15 mouse cellular contexts compared by ENCODE assay signal in genomic region chr13:99188625-99189024, GRCm38 (mm10). TPM values are rescaled to one million over a fixed set of nuclear protein-coding genes. Genes with fewer than 3 reads are reported as not detected.
DNase-seq lines count a peak whose midpoint lies in the region; ATAC-seq and TF ChIP-seq lines count a peak whose summit lies in the region.
"Had no signal": no experiment of that assay in that cellular context is flagged by ENCODE, and none has a peak within 500 bp of the region (broad histone marks: within the 10 kb centered on the region; RNA-seq: fewer than 3 reads in every experiment).

No protein-coding gene starts in this region.

- H3K4me3 ChIP-seq in layer of hippocampus, adult 2 months = peak overlapping the region; percentile 30; the same call in 1 of the 2 replicates
- H3K4me3 ChIP-seq: embryonic facial prominence, embryonic 12.5 days; liver, embryonic 15.5 days; stomach, embryonic 15.5 days had no signal

- H3K27ac ChIP-seq in layer of hippocampus, adult 2 months = peak overlapping the region; percentile 85
- H3K27ac ChIP-seq: embryonic facial prominence, embryonic 12.5 days; liver, embryonic 15.5 days; stomach, embryonic 15.5 days had no signal

- peak; percentile 55 for DNase-seq in adrenal gland, adult 2 months
- DNase-seq in adrenal gland, postnatal 10 days = no peak
- no peak for DNase-seq in frontal cortex, postnatal 25 days (ENCODE audit: low spot score in 2 of 2)
- peak in 1 of 2 experiments; percentile 26 for DNase-seq in layer of hippocampus, adult 2 months (ENCODE audit: low spot score in 2 of 2)
- no peak for DNase-seq in layer of hippocampus, postnatal 36 days
- DNase-seq in 3T3-L1 (ENCODE audit: low read depth, low spot score) = peak; percentile 25
- DNase-seq: heart, postnatal 14 days; lung, postnatal 4 days; thymus, postnatal 25 days had no signal

- no peak for TF ChIP-seq CTCF in layer of hippocampus, adult 2 months (conservative IDR thresholded peaks at IDR 0.05)

- peak; percentile 69 for ATAC-seq in frontal cortex, adult (ENCODE audit: low TSS enrichment)
- ATAC-seq in CD4-positive, CD25-positive, alpha-beta regulatory T cell, adult 4 months = no peak
- ATAC-seq: intestine, embryonic 16.5 days had no signal

RNA-seq across cellular contexts. Expression of gene Zfp366, which starts 4.0 kb away (rescaled TPM):
- total RNA-seq in adrenal gland, adult 2 months (2021) = 1 to 10 TPM; 4.6 TPM
- 1.8 and 2.9 TPM in 2 replicates for polyA plus RNA-seq in adrenal gland, adult 2 months (2012; rRNA removed)
- total RNA-seq in adrenal gland, postnatal 10 days (2021) = 10 to 100 TPM in 1 of 2 experiments, 1 to 10 TPM in 1; 8.3 to 10.8 TPM
- total RNA-seq in layer of hippocampus, adult 2 months (2021) = 1 to 10 TPM; 2.5 to 4.9 TPM
- total RNA-seq in layer of hippocampus, postnatal 36 days (2021) = 1 to 10 TPM; 4.1 to 4.7 TPM
- under 1 TPM in 1 of 2 experiments, not detected in 1; 0.09 TPM for polyA plus RNA-seq in CD4-positive, CD25-positive, alpha-beta regulatory T cell, adult 4 months (2017; shearing (Covaris generic))

Comparison
In these comparisons a context has a peak if more than half of its experiments do, and no peak if none do; other contexts are left out.
1. DNase-seq: peak in adrenal gland, adult 2 months (single experiment) and 3T3-L1 (single experiment); none in adrenal gland, postnatal 10 days (single experiment), frontal cortex, postnatal 25 days (0 of 2) and layer of hippocampus, postnatal 36 days (0 of 2).